Mouse (Mus musculus): ENCODE results near the gene Mtfmt.

DNA sequence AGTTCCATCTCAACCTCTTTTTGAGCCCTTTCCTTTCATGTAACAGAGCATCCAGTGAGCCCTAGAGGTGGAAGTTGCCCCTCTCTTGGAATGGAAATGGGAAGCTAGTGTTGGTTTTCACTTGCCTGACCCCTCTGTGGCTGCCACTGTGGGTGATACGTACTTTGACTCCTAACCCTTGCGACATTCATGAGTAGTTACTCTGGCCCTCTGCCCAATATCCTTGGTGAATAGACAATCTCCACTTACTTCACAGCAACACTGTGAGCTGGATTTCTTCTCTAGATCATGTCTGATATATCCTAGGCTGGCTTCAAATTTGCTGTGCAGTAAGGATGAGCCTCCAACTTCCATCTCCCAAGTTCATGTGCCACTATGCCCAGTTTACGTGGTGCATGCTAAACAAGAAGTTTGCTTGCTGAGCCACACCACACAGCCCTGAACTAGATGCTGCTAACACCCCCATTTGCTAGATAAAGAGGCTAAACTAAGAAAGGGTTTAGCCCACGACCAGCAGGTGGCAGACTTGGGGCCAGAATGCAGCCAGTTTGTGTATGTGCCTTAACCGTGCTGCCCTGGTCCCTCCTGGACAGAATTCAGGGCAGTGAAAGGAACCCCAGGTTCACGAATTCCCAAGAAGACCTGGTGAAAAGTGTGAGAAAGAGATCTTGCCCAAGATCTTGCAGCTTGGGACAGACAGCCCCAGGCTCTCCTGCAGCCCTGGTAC lies 42.8 kb upstream of the Mtfmt start:
- TF ChIP-seq GATA1 (IDR thresholded peaks at IDR 0.05; ENCODE audit: borderline replicate concordance, low read length) (no peak), FLI1 (IDR thresholded peaks at IDR 0.05; ENCODE audit: low read length) (no peak)
